Mouse (Mus musculus): ENCODE results near the gene Sema3f.

GRCm38 (mm10) chr9:107723794-107724531 is 13.7 kb upstream of the Sema3f start:
- TF ChIP-seq CTCF (IDR thresholded peaks at IDR 0.05; ENCODE audit: low read depth, low read length), result no peak
- no peak for TF ChIP-seq EP300 (IDR thresholded peaks at IDR 0.05; ENCODE audit: insufficient read depth, low read depth, low read length)

Data from ES-Bruce4 (cell line).